Mouse (Mus musculus) cerebellum, adult 2 months (tissue): ENCODE results near the gene B430218F22Rik.

Experiments used
- CTCF ChIP-seq: fragments of 200-500 bp; IDR thresholded peaks from 2 replicates; pipeline ENCODE4 v1.5.1; 2011; ENCODE audit warnings: low read depth, mild to moderate bottlenecking, control low read depth, low read length, moderate library complexity, borderline replicate concordance; ENCODE audit not compliant: insufficient read depth
- POLR2A ChIP-seq: fragments of 200-500 bp; IDR thresholded peaks from 2 replicates; pipeline ENCODE4 v1.6.1; 2011; ENCODE audit warnings: low read length, control low read depth, borderline replicate concordance; ENCODE audit not compliant: insufficient read depth

GRCm38 (mm10) chr13:118386511-118387447 lies at the start of gene B430218F22Rik, which contains the start of gene Mrps30:
- TF ChIP-seq CTCF (no peak), POLR2A (peak; percentile 55; the same call in 1 of the 2 replicates)
